Mouse (Mus musculus) ovary, adult 10 weeks (tissue): ENCODE measurements around the gene Armc7. TPM values are rescaled to one million over a fixed set of nuclear protein-coding genes. Genes with fewer than 3 reads are reported as not detected.

Experiments
- polyA plus RNA-seq: library from polyadenylated mRNA; stranded (reverse); fragments of 350-450 nt; fragmentation: Illumina TruSeq; extraction: RNeasy Lipid Tissue Mini Kit (QIAGEN cat#74804); gene quantifications from one replicate; pipeline ENCODE4 v1.2.3, GENCODE M21; 2014

The Armc7 gene
- 0.86 TPM for polyA plus RNA-seq

GRCm38 (mm10) chr11:115475025-115475757 is at the start of gene Armc7:
Gene Armc7, plus strand, starts transcription at chr11:115475667.

DNA sequence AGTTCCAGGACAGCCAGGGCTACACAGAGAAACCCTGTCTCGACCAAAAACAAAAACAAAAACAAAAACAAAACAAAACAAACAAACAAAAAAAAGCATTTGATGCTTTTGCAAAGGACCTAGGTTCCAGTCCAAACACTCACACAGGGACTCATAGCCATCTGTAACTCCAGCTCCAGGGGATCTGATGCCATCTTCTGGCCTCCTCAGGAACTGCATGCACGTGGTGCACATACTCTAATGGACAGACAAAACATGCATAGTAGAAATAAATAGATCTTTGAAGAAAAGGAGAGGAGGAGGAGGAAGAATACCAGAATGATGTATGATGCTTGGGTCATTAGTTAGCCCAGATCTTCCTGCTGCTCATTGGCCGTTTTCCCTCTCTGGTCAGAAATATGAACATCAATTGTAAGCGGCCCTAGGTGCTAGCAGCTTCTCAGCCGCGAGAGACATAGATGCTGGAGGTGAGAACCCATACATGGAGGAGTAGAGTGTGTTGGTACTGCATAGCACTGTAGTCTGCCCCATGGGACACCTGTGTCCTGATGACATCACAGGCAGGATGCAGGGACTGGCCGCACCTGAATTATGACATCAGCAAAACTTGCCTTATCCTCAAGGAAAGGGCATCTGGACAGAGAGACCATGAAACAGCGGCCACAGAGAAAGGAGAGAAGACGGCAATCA is 35.4 kb upstream of the Armc7 start, which contains the start of gene Trim80:
Trim80 (plus strand) TSS at position 640 of the 690 bp plus-strand sequence.

DNA sequence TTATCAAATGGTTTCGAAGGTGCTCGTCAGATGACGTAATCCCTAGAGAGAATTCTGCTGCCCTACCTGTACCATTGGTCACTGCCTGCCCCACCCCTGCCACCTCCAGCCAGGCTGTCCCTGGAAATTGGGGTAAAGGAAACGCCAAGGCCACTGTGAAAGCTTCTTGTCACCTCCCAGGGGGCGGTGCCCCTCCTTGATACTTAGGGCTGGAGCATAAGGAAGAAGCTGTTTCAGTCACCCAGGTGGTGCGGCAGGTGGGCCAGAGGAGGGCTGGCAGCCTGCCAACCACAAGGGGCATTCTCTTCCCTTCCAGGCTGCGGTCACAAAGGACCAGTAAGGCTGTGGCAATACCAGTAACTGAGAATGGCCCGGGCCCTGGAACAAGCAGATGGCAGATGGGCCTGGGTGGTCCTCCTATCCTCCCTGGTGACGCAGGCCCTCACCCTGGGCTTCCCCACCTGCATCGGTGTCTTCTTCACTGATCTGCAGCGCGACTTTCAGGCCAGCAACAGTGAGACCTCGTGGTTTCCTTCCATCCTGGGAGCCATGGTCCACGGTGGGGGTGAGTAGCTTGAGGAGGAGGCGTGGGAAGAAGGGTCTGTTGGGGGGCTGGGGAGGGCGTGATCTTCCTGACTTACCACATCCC is 13.1 kb upstream of the Armc7 start, which contains the start of gene Slc16a5:
Slc16a5 (plus strand) TSS at position 232 of the 649 bp plus-strand sequence.

GRCm38 (mm10) chr11:115491356-115492083 is 16.1 kb downstream of the Armc7 start, which contains the start of gene Nt5c:
Gene Nt5c, minus strand, starts transcription at chr11:115491862.

DNA sequence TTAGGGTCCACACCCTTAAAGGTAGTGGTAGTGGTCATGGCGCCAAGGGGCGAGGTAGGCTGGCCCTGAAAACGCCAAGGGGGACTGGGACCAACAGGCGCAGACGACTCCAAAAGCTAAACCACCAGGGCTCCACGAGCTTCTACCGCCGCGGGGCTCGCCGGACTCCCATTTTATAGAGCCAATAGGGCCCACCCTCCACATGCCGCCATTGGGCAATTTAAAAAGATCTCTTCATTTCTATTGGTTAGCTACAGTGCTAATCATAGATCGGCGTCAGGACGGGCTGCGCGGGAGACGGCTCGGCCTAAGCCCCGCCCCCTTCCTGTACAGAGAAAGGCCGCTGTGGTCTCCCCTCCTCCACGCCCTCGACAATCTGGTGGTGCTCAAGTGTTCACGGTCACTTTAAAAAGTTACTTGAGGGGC is 38.8 kb downstream of the Armc7 start, which contains the start of gene Jpt1:
Jpt1 (minus strand) TSS at position 150 of the 426 bp plus-strand sequence.

DNA sequence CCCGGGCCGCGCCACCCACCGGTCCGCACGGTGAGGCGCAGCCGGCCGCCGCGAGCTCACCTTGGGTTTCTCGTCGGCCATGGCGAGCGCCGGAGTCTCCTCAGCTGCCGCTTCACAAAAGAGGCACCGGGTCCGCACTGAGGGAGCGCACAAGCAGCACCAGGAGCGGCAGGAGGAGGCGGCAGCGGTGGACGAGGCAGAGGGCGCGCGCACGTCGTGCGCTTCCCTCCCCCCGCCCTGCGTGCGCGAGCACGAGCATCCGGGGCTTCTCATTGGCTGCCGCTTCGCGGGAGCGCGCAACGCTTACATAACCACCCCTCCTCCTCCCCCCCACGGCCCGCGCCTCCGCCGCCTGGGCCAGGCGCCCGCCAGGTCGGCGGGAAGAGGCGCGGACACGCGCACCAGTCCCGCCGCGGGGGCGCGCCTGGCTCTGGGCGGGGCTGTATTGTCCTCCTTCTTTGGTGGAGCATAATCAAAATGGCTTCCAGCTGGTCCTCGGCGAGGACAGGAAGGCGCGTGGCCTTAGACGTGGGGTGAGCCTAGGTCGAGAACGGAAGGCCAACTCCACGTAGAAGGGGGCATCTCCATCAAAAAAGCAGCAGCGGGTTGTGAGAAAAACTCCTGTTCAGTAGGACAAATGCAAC is 60.7 kb downstream of the Armc7 start, which contains the start of gene Sumo2:
Sumo2 (minus strand) TSS at position 239 of the 644 bp plus-strand sequence.

Other genes starting within 250 kb of the Armc7 start
- not detected for gene Grin2c, start 208.4 kb upstream of the Armc7 start, polyA plus RNA-seq
- 11.9 TPM for gene Fdxr, start 198.6 kb upstream of the Armc7 start, polyA plus RNA-seq
- 13.5 TPM for gene Fads6, start 178.0 kb upstream of the Armc7 start, polyA plus RNA-seq
- not detected for gene Otop2, start 168.5 kb upstream of the Armc7 start, polyA plus RNA-seq
- 0.60 TPM for gene Ush1g, start 153.6 kb upstream of the Armc7 start, polyA plus RNA-seq
- gene Otop3, start 140.9 kb upstream of the Armc7 start, polyA plus RNA-seq, result not detected
- 1.3 TPM for gene Hid1, start 107.9 kb upstream of the Armc7 start, polyA plus RNA-seq
- 0.46 TPM for gene Cdr2l, start 93.8 kb upstream of the Armc7 start, polyA plus RNA-seq
- 5.3 TPM for gene Mrpl58, start 71.9 kb upstream of the Armc7 start, polyA plus RNA-seq
- 364 TPM for gene Atp5h, start 55.7 kb upstream of the Armc7 start, polyA plus RNA-seq
- gene Kctd2, start 55.5 kb upstream of the Armc7 start, polyA plus RNA-seq, result 21.3 TPM
- not detected for gene Trim80, start 35.1 kb upstream of the Armc7 start, polyA plus RNA-seq
- gene Slc16a5, start 13.2 kb upstream of the Armc7 start, polyA plus RNA-seq, result not detected
- 0.63 TPM for gene Nt5c, start 16.2 kb downstream of the Armc7 start, polyA plus RNA-seq
- gene Jpt1, start 38.7 kb downstream of the Armc7 start, polyA plus RNA-seq, result 20.2 TPM
- 2,747 TPM for gene Sumo2, start 60.6 kb downstream of the Armc7 start, polyA plus RNA-seq
- gene Nup85, start 88.8 kb downstream of the Armc7 start, polyA plus RNA-seq, result 46.6 TPM
- 3.8 TPM for gene Mrps7, start 128.3 kb downstream of the Armc7 start, polyA plus RNA-seq
- 4.0 TPM for gene Gga3, start 128.4 kb downstream of the Armc7 start, polyA plus RNA-seq
- gene Mif4gd, start 137.3 kb downstream of the Armc7 start, polyA plus RNA-seq, result 13.5 TPM
- gene Slc25a19, start 152.6 kb downstream of the Armc7 start, polyA plus RNA-seq, result 2.7 TPM
- 115 TPM for gene Grb2, start 232.9 kb downstream of the Armc7 start, polyA plus RNA-seq